Mouse (Mus musculus) left cerebral cortex, adult 8-10 months (tissue): ENCODE results near the gene Bcas3. TPM values are rescaled to one million over a fixed set of nuclear protein-coding genes. Genes with fewer than 3 reads are reported as not detected.

Source experiments
- DNase-seq, 2 experiments: peaks; one replicate each; pipeline ENCODE4 v3.0.0; 2022; ENCODE audit warnings: low spot score in 2 of 2
- total RNA-seq, 4 experiments: library from RNA; stranded (reverse); gene quantifications; 2 replicates each; pipeline ENCODE4 v1.2.4; 2022

Gene Bcas3
- total RNA-seq, 4 experiments from 2014 or later = 67.2 to 79.7 (median 75.7) TPM

DNA sequence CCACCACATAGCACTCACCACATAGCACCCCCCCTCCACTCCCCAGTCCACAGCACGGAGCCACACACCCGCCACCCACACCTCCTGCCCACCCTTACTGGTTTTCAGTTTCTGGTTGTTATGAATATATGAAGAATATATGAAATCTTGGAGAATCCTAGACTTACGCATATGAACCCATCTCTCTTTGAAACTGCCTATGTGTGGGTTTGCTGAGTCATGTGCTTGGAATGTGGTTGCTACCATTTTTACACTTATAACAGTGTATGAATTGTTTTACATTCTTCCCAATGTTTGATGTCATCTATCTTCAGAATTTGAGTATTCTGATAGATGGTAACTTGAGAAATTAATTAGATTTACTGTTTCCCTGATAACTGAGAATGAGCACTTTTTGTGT, 26.1 kb downstream of the Bcas3 start:
- no peak for DNase-seq

DNA sequence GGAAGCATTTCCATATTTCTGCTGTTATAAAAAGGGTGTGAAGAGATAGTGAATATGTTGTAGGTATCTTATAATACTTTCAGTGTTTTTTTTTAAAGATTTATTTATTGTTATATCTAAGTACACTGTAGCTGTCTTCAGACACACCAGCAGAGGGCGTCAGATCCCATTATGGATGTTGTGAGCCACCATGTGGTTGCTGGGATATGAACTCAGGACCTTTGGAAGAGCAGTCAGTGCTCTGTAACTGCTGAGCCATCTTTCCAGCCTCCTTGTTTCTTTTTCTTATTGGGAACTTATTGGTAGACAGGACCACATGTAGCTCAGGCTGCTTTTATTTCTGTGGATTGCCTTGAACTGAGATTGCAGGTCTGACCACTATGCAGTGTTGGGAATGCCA, 27.1 kb downstream of the Bcas3 start:
- DNase-seq = no peak

GRCm38 (mm10) chr11:85382055-85382454, 29.1 kb downstream of the Bcas3 start:
- peak in 1 of 2 experiments; percentile 52 for DNase-seq

DNA sequence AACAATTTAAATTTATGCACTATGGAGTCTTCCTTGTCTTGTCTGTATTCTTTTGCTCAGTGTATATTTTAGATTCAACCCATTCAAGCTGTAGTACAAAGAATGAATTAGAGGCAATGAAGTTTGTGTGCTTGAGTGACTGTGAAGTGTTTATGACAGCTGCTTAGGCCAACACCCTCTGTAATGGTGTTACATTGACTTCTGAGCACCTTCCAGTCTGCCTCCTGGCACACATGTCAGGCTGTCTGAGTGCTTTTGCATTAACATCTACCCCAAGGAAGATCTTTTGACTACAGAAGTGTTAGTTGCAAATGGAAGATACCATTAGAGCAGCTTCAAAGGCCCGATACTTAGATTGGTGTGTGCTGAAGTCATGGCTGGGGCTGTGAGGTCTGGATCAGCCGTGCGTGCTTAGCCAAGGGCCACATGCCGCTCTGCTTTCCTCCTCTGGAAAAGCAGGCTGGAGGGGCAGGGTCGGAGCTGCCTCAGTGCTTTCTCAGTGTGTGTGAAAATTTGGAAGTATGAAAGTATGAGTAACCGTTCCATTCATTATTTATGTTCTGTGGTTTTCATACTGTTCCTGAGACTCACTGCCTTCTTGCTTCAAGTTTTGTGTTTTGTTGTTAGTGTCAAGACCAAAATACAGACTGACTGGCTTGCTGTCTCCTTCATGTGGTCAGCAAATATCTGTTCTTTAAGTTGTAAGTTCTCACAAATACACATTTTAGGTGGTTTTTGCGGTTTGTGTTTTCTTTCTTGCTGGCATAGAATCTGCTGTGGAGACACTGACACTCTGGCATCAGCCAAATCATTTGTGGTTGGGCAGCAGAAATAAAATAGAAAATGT, 31.2 kb downstream of the Bcas3 start:
- no peak for DNase-seq

- DNase-seq = no peak
Measured at GRCm38 (mm10) chr11:85392179-85392863, 39.4 kb downstream of the Bcas3 start.

DNA sequence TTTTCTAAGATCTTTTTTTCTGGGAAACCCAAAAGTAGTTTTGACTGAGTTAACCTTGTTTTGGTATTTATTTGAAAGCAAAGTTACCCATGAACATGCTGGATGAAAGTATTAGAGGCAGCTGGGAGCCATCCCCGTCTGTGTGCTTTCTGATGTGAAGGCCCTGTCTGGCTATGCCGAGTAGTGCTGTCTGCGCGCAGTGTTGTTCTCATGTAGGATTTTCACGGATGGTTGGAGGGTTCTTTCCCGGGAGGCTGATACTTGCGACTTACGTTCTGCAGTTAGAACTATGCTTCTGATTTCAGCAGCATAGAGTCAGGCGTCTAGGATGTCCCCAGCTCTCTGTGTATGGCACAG, 39.9 kb downstream of the Bcas3 start:
- no peak for DNase-seq

GRCm38 (mm10) chr11:85393990-85394389, 41.0 kb downstream of the Bcas3 start:
- DNase-seq = no peak

GRCm38 (mm10) chr11:85395361-85395760, 42.4 kb downstream of the Bcas3 start:
- DNase-seq = no peak

DNA sequence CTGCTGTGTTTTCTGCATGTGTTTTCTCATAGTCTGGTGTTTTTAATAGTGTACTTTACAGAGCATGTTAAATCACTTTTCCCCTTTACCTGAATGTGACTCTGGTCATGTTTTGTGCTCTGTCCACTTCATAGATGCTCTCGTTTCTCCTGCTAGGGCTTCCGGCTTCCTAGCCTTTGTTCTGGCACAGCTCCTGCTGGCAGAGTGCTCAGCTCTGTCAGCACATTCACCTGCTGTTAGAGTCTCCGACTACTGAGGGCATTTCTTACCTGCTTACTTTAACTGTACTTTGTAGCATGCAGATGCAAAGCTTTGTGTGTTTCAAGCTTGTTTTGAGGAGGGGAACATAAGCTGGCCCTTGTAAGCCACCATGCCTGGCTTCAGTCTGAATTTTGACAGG, 53.6 kb downstream of the Bcas3 start:
- no peak for DNase-seq

DNA sequence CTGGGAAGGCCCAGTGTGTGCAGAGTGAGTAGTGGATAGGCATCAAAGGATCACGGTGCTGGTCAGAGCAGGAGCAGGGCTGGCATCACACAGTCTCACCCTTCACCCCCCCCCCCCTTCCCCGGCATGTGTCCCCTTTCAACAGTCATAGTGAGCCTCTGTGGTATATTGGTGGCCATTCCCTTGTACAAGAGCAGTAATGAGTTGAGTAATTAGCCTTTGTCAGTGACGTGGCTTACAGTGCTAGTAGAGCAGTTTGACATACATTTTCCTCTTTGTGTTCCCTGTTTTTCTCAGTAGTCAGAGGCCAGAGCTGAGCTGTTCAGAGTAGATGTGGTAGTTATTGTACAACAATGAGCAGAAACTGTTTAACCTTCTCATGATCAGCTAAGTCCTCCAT, 54.7 kb downstream of the Bcas3 start:
- no peak for DNase-seq

DNA sequence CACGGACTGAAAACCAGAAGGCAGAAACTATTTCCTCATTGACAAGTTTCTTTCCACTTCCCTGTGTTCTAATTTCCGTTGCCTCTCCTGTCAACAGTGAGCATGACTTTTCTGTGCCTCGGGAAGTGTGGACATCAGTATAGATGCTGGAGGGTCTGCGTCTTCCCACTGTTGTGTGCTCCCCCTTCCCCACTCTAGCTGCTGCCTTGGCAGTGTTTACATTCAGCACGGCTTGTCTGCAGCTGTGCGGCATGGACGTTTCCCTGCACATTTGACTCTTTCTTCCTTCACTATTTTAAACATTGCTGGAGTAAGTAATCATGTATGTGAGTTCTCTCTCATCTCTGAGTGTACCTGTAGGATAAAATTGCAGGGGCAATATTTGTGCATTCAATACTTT, 59.4 kb downstream of the Bcas3 start:
- no peak for DNase-seq

DNA sequence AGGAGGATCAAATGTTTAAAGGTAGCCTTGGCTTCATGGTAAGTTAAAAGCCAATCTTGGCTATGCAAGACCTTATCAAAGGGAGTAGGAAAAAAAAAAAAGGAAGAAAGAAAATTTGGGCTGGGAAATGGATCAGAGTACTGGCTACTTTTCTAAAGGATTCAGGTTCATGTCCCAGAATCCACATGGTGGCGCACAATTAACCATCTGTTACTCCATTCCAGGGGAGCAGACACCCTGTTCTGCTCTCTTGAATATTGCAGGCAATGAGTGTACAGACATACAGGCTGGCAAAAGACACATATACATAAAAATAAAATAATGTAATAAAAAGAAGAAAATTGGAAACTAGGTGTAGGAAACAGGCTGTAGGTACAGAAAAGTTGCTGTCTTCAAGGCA, 61.5 kb downstream of the Bcas3 start:
- DNase-seq = no peak

DNA sequence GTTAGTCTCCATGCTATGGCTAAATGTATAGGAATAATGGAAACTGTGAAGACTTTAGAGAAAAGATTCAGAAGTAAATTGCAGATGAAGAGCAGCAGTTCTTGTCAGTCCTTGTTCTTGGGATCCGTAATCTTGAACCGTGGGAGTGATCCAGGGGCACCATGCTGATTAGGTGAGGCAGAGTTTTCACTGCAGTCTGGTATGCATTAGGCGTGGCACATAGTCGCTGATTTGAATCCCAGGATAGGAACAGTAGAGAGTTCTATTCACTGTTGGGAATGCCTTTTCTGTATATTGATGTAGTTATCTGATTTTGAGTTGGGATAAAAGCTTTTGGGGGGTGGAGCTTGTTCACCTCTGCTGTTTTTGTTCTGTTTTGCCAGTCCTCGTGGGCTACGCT, 74.4 kb downstream of the Bcas3 start:
- DNase-seq = no peak

DNA sequence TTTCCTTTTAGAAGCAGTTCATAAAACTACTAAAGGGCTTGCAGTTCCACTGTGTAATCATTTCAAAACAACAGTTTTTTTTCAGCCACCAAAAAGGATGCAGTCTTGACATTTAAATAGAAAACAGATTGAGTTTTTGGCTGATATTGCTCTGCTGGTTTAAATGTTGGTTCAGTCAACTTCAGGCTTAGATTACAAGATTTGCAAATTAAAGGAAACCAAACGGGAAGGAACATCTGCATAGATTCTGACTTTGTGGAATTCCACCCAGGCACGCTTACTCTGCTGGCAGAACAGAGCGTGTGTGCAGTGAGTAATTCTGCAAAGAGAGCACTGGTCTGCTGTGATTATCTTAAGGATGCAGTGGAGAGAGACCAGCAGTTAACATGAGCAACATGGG, 75.3 kb downstream of the Bcas3 start:
- no peak for DNase-seq

DNA sequence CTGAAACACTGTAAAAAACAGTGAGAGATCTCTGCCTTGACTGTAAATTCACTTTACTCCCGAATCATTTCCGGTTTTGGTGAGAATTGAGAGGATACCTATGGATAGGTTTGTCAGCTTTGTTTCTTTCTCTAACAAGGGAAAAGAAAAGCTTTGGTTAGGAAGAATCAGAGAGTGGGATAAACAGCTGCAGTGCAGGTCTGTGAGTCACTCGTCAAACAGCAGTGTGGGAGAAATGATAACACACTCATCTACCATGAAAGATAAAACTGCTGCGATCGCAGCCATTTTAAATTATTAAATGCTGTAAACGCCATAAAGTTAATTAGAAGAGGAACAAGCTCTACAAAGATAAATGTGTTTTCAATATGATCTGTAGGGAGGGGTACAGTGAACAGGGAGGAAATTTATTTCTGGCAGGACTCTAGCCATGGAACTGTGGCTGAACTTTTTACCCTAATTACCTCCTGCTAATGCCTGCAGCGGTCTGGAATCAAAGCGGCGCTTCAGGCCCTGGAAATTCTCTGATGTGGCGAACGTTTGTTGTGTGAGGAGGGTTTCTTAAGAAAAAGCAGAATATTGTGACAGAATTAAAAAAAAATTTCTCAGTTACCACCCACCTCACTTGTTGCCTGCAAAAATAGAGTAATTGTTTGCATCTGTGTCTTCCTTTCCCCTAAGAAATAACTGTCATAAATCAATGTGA, 77.9 kb downstream of the Bcas3 start:
- DNase-seq = no peak

- no peak for DNase-seq
Measured at GRCm38 (mm10) chr11:85447375-85447774, 94.4 kb downstream of the Bcas3 start.

- no peak for DNase-seq
Measured at GRCm38 (mm10) chr11:85453598-85454304, 100.8 kb downstream of the Bcas3 start.

DNA sequence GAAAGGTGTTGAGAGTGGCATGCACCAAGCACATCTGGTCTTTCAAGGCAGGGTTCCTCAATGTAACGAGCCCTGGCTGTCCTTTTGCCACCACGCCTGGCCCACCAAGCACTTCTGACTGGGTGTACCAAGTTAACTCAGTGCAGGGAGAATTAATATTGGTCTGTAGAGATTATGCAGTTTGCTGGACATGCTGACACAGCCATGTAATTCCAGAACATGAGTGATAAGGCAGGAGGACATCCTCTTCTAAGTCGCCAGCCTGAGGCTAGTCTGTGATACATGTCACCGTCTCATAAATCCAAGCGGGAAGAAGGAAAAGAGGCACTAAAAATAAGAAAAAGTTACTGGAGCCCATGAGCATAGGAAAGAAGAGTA, 101.3 kb downstream of the Bcas3 start:
- DNase-seq = no peak

DNA sequence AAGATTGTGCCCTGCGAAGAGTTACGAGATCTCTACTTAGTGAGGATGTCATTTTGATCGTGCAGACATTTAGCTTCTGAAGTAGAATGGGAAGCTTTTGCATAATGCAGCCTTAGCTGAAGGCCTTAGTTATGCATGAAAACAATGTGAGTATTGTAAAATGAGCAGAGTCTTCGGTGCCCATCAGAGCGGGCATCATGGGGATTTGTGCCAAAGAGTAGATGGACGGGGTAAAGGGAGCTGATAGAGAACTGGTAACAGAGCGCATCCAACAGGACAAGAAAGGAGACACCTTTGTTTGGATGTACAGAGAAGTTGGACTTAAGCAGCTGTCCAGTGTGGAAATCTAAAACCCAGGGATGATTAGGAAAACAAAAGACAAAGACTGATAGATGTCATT, 108.6 kb downstream of the Bcas3 start:
- peak in 1 of 2 experiments; percentile 13 for DNase-seq

DNA sequence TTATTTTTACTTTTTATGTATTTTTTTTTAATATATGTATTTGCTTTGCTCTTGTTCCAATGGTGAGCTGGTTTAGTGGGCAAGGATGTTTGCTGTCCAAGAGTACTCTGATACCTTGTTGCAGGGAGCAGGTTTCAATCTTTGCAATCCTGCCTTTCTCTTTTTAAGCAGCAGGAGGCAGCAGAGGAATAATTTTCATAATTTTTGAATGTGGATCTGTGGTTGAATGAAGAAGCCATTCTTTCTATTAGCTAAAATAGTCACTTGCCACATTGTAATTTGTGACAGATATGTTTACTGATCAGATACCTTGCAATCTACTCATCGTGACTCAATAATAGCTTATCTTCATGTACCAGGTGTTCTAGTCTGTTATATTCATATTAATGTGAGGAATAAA, 116.6 kb downstream of the Bcas3 start:
- no peak for DNase-seq

DNA sequence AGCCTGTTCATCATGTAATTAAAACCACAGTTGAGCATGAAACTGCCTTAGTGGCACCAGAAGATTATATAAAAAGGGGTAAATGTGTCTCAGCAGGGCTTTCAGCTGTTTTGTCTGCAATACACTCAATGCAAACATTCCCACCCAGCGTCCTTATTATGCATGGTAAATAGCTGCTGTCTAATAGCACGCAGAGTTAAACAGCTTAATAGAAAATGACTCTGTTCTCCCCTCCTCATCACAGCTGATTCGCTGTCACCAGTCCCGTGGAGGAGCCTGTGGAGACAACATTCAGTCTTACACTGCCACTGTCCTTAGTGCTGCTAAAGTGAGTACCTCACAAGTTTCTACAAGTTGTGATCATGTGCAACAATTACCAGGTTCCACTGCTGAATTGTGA, 117.5 kb downstream of the Bcas3 start:
- DNase-seq = no peak

DNA sequence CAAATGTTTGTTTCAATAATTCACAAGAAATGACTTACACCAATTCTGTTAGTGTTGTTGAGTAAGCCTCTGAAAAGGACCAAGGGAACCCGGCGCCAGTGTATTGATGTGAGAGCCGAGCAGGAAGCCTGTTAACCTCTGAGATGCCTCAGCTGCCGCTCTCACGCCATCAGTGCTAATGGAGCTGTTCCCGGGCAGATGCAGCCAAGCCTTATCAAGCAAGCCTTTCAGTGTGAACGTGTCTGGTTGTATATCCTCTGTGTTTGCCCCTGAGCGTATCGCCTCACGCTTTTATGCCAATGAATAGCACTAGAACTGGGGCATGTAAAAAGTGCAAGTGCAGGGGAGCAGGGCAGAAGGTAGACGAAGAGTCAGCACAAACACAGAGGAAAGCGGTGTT, 121.4 kb downstream of the Bcas3 start:
- no peak for DNase-seq
